Mouse (Mus musculus) erythroblast, embryonic 14.5 days (primary cell): Measurements from ENCODE around the gene Rftn1.

Experiments used
- GATA1 ChIP-seq: IDR thresholded peaks from 2 replicates; pipeline ENCODE4 v1.6.1; 2012; ENCODE audit warnings: low read length, inconsistent platforms, mixed read lengths
- TAL1 ChIP-seq: IDR thresholded peaks from 3 replicates; pipeline ENCODE4 v1.6.1; 2012; ENCODE audit warnings: low read length, inconsistent platforms, mixed read lengths

DNA sequence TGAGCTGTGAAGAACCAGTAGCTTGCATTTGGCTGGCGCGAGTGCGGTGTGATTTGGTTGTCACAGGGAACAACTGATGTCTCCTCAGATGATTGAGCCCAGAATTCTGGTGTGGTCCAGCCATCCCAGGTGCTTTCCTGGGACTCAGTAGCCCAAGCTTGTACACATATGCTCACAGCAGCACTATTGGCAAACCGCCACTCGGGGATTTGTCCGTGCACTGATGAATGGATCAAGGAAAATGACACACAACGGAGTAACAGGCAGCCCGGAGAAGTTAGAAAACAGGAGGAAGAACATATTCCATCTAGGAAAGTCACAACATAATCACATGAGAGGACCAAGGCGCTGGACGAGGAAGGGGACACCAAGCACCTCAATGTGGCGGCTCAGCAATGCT, 42.3 kb upstream of the Rftn1 start:
- TF ChIP-seq TAL1 (no peak), GATA1 (no peak)
